Mouse (Mus musculus) forebrain, embryonic 15.5 days (tissue): ENCODE results near the gene Rbfox1. TPM values are rescaled to one million over a fixed set of nuclear protein-coding genes. Genes with fewer than 3 reads are reported as not detected.
A peak's percentile ranks its signal among the peaks of the same experiment; 100 is the strongest.

Source experiments
- ATAC-seq: fragments of 200-750 bp; cut with Nextera tagmentation; replicated peaks from 2 replicates; pipeline ENCODE4 v1.8.0; 2017; ENCODE audit warnings: mild to moderate bottlenecking, moderate TSS enrichment, moderate library complexity
- H3K27ac ChIP-seq: fragments of 300-500 bp; sonication (generic); replicated peaks from 2 replicates; pipeline ENCODE4 v1.5.1; 2015; ENCODE audit warnings: mild to moderate bottlenecking, inconsistent platforms
- H3K27me3 ChIP-seq: fragments of 300-500 bp; sonication (generic); 2 replicates; pipeline ENCODE4 v1.6.1; 2015; ENCODE audit warnings: inconsistent platforms
- H3K36me3 ChIP-seq: fragments of 300-500 bp; sonication (generic); 2 replicates; pipeline ENCODE4 v1.6.1; 2015; ENCODE audit warnings: mild to moderate bottlenecking, inconsistent platforms
- H3K4me1 ChIP-seq: fragments of 300-500 bp; sonication (generic); 2 replicates; pipeline ENCODE4 v1.6.1; 2015; ENCODE audit warnings: inconsistent platforms
- H3K4me2 ChIP-seq: fragments of 300-500 bp; sonication (generic); replicated peaks from 2 replicates; pipeline ENCODE4 v1.6.1; 2015; ENCODE audit warnings: mild to moderate bottlenecking, inconsistent platforms
- H3K4me3 ChIP-seq: fragments of 300-500 bp; sonication (generic); 2 replicates; pipeline ENCODE4 v1.5.1; 2015; ENCODE audit warnings: mild to moderate bottlenecking, inconsistent platforms
- H3K9ac ChIP-seq: fragments of 300-500 bp; sonication (generic); replicated peaks from 2 replicates; pipeline ENCODE4 v1.6.1; 2015; ENCODE audit warnings: mild to moderate bottlenecking, inconsistent platforms
- H3K9me3 ChIP-seq: fragments of 300-500 bp; sonication (generic); 2 replicates; pipeline ENCODE4 v1.6.1; 2016; ENCODE audit warnings: inconsistent platforms
- WGBS: fragments of 180-500 bp; shearing (Covaris S2); methylation state at CpG from one replicate; pipeline ENCODE4 v1.1.7; 2015; ENCODE audit warnings: mixed read lengths; 5-methylcytosine and 5-hydroxymethylcytosine counted together
- polyA plus RNA-seq: library from polyadenylated mRNA; unstranded; fragments of >200 nt; fragmentation: Nextera tagmentation; extraction: Ambion mirVana; gene quantifications from 2 replicates; pipeline ENCODE4 v1.2.1, GENCODE M21; 2015

The Rbfox1 gene
- polyA plus RNA-seq, 1 experiment from 2014 or later, result 173 TPM

DNA sequence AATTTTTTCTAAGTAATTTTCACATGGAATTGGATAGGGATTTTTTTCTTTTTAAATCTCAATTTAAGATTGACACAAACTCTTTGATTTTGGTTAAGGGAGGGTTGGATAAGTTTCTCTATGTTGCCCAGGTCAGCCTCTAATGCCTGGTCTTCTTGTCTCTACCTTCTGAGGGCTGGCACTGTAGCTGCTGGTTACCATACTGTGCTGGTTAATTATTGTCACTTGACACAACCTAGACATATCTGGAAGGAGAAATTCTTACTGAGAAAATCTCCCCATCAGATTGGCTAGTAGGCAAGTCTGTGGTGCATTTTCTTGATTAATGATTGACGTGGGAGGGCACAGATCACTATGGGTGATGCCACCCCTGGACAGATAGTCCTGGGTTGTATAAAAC is 177.3 kb downstream of the Rbfox1 start:
- Histone ChIP-seq H3K4me1 (no peaks in the 10 kb centered on the region), H3K9me3 (no peaks in the 10 kb centered on the region), H3K4me2 (no peak overlapping the region), H3K27ac (no peak overlapping the region), H3K9ac (no peak overlapping the region), H3K36me3 (no peaks in the 10 kb centered on the region), H3K27me3 (no peaks in the 10 kb centered on the region), H3K4me3 (no peak overlapping the region)
- no peak for ATAC-seq
- 94% methylated on average over 1 of the region's 1 CpGs for WGBS

DNA sequence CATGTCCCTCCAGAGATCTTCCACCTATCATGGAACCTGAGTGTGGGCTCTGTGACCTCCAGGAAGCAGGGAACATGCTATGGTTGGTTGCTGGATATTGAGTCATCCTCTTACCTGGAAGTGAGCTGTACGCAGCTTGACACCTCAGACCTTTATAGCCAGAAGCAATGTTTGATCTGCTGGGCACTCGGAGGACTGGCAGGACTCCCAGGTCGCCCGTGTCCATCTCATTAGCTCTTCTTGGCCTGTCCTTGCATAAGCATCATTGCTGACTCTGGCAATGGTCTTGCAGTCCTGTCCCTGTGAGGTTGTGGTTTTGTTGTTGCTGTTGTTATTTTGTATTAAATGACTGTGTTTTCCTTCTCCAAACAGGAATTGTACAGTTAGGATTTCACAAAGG is 180.3 kb downstream of the Rbfox1 start:
- Histone ChIP-seq H3K9me3 (no peaks in the 10 kb centered on the region), H3K4me3 (no peak overlapping the region), H3K4me1 (no peaks in the 10 kb centered on the region), H3K27me3 (no peaks in the 10 kb centered on the region), H3K36me3 (no peaks in the 10 kb centered on the region), H3K27ac (no peak overlapping the region), H3K9ac (no peak overlapping the region), H3K4me2 (no peak overlapping the region)
- 93% methylated on average over 4 of the region's 4 CpGs for WGBS
- no peak for ATAC-seq

DNA sequence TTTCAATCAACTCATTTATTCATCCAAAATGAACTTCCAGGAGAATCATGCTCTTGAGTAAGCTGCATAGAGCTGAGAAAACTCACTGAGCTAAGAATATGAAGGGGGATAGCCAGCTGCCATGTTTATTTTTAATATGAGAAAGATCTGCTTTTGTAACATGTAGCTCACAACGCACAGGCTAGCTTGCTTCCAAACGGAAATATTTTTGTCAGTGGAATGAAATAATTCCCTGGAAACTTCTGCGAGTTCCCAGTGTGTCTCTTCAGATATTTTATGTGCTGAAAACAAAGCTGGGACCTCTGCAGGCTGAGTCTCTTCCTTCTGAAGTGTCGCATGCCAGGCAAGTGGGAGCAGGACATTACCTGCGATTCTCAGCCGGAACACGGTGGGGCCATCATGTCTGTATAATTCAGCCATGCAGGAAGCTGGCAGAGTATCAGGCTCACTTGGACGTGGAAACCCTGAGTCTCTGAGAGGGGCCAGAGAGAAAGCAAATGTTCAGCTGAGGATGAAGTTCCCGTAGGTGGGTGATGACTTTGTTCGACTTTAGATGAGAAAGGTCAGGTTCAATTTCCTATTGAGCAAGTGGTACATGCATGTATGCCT is 190.4 kb downstream of the Rbfox1 start:
- ATAC-seq, result no peak
- Histone ChIP-seq H3K9me3 (no peaks in the 10 kb centered on the region), H3K27me3 (no peaks in the 10 kb centered on the region), H3K9ac (no peak overlapping the region), H3K4me3 (no peak overlapping the region), H3K4me1 (no peaks in the 10 kb centered on the region), H3K4me2 (no peak overlapping the region), H3K27ac (no peak overlapping the region), H3K36me3 (no peaks in the 10 kb centered on the region)
- 86% methylated on average over 10 of the region's 10 CpGs for WGBS

DNA sequence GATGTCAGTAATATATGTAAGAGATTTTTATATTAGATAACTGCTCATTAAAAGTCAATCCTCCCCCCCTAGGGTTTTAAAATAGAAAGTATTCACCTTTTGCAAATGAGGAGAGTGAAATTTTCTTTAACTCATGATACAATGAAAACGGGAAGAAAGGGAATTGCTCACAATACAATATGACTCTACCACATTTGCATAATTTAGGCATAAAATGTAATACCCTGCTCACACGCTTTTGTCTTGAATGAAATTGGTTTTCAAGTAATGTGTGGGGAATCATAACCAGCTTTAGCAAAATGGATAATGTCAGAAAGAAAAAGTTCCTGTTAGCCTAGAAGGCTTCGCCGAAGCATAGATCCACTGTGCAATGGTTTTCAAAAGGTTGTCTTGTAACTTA is 193.9 kb downstream of the Rbfox1 start:
- H3K4me2 ChIP-seq, result no peak overlapping the region
- ATAC-seq, result no peak
- no peak overlapping the region for H3K4me3 ChIP-seq
- H3K27ac ChIP-seq, result no peak overlapping the region
- H3K9me3 ChIP-seq, result no peaks in the 10 kb centered on the region
- WGBS, result 64% methylated on average over 4 of the region's 4 CpGs
- no peak overlapping the region for H3K9ac ChIP-seq
- H3K27me3 ChIP-seq, result no peaks in the 10 kb centered on the region
- H3K36me3 ChIP-seq, result no peaks in the 10 kb centered on the region
- no peaks in the 10 kb centered on the region for H3K4me1 ChIP-seq

DNA sequence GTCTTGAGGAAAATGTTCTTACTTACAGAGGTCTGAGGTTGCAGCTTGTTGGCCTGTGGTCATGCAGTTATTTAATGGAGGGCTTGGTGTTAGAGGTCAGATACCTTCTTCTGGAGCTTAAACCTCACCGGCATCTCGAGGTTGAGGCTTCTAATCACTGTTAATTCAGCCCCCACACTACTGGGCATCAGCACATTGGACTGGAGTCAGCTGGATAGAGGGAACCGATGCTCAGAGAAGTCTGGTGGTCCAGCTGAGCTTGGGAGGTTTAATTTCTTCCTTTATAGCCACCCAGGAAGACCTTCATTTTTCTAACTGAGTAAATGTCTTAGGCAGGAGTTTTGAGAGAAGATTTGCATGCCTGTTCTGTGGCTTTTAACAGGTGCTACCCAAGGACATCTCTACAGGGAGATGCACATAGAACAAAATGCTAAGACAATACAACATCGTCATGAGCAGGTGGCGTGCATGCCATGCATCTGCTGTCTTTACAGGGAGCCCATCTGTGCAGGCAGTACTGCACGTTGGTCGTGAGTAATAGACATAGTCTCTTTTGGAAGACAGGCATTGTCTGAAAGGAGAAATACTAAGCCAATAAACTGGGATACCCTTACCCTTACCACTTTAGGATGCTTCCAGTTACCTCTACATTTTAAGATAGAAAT is 199.7 kb downstream of the Rbfox1 start:
- H3K27ac ChIP-seq, result 0 out of 2 replicates have a peak overlapping the region, but pooled peaks have one; percentile 8
- WGBS, result 71% methylated on average over 7 of the region's 7 CpGs
- H3K4me2 ChIP-seq, result no peak overlapping the region
- no peaks in the 10 kb centered on the region for H3K9me3 ChIP-seq
- H3K27me3 ChIP-seq, result no peaks in the 10 kb centered on the region
- peaks cover 9% of the 10 kb centered on the region; the same call in 1 of the 2 replicates for H3K4me1 ChIP-seq
- ATAC-seq, result 0 out of 2 replicates have a peak, but pooled peaks have one; percentile 29
- no peak overlapping the region for H3K4me3 ChIP-seq
- no peak overlapping the region for H3K9ac ChIP-seq
- H3K36me3 ChIP-seq, result no peaks in the 10 kb centered on the region

DNA sequence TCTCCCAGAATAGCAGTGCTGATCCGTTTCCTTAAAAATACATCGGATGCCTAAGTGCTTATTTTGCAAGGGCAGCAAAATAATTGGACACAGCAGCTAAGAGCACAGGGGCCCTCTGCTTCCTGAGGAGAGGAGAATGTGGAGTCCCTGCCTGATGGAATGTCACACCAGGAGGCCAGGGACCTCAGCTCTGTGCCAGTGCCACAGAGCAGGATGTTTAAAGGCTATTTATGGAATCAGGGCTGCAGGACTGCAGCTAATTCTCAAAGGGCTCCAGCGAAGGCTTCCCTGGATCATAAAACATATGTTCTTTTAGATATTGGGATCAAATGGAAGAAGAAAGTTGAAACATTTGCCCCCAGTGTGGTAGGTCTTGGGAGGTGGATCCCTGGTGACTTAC is 201.0 kb downstream of the Rbfox1 start:
- no peak for ATAC-seq
- no peak overlapping the region for H3K27ac ChIP-seq
- 48% methylated on average over 3 of the region's 3 CpGs for WGBS

DNA sequence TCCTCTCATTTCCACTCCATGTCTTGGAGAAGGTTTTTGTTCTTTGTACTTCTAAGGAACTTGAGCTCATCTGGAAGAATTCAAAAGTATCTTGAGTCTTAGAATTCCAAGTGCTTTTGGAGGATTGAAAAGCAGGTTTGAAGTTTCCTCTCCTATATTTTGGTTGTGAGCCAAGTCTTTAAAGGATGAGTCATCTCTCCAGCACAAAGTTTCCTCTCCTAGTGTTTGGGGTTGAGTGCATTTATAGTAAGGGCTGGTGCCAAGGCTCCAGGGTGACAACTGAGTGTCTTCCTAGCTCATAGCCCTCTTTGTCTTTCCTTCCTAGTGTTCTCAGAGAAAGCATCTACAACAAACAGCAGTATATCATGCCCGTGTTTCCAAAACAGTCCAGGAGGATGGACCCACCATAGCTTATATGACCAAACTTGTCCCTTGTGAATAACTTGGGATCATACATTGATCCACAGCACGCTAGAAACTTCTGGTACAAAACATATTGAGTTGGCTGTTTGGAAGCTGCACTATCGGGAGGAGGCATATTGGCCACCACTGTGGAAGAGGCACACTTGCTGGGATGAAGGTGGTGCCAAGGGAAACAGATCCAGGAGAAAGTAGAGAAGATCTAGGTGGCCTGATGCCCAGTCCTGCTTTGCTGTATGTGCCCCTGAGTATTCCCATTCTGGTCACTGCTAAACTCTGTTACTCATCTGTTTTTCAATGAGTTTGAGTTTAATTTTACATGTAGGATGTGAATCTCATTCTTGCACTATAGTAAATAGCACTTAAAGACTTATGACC is 206.4 kb downstream of the Rbfox1 start:
- ATAC-seq, result no peak
- 82% methylated on average over 3 of the region's 3 CpGs for WGBS

More for the DNA sequence above, 201.0 kb downstream of the Rbfox1 start:
- H3K4me2 ChIP-seq, result no peak overlapping the region
- no peak overlapping the region for H3K9ac ChIP-seq
- H3K4me3 ChIP-seq, result no peak overlapping the region
- peaks cover 9% of the 10 kb centered on the region; the same call in 1 of the 2 replicates for H3K4me1 ChIP-seq
- no peaks in the 10 kb centered on the region for H3K27me3 ChIP-seq
- no peaks in the 10 kb centered on the region for H3K9me3 ChIP-seq
- no peaks in the 10 kb centered on the region for H3K36me3 ChIP-seq

DNA sequence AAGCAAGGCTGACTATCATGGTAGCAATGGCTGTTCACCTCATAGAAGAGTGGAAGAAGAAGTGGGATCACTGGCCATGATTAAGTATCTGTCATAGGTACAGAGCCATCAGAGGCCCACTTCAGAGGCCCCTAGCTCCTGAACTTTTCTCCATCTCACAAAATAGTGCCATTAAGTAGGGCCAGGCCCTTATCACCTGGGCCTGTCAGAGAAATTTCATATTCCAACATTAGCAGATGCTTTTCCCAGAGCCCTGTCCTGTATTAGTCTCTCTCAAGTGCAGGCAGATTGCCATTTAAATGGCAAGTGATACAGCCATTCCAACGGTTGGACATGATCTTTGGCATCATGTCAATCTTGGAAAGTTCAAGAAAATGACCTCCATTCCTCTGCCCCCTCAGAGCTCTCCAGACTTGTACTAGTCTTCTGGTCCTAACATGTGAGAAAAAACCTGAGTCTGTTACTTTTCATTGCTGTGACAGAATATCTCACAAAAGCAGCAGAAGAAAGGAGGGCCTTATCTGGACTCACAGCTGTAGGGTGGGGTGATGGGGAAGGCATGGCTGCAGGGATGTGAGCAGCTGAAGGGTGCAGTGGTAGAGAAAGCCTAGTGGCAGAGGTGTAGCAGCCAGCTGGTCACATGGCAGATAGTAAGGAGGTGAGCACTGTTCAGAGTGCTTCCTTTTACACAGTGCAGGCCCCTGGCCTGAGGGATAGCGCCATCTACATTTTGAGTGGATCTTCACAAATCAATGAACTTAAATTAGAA is 210.6 kb downstream of the Rbfox1 start:
- H3K27me3 ChIP-seq, result no peaks in the 10 kb centered on the region
- no peak overlapping the region for H3K9ac ChIP-seq
- ATAC-seq, result no peak
- no peaks in the 10 kb centered on the region for H3K9me3 ChIP-seq
- no peak overlapping the region for H3K27ac ChIP-seq
- H3K4me2 ChIP-seq, result no peak overlapping the region
- H3K4me3 ChIP-seq, result no peak overlapping the region
- H3K4me1 ChIP-seq, result no peaks in the 10 kb centered on the region
- WGBS, result 97% methylated on average over 2 of the region's 2 CpGs
- H3K36me3 ChIP-seq, result no peaks in the 10 kb centered on the region

More for the DNA sequence above, 206.4 kb downstream of the Rbfox1 start:
- Histone ChIP-seq H3K9ac (no peak overlapping the region), H3K27me3 (no peaks in the 10 kb centered on the region), H3K27ac (no peak overlapping the region), H3K36me3 (no peaks in the 10 kb centered on the region), H3K9me3 (no peaks in the 10 kb centered on the region), H3K4me3 (no peak overlapping the region), H3K4me2 (no peak overlapping the region), H3K4me1 (no peaks in the 10 kb centered on the region)

DNA sequence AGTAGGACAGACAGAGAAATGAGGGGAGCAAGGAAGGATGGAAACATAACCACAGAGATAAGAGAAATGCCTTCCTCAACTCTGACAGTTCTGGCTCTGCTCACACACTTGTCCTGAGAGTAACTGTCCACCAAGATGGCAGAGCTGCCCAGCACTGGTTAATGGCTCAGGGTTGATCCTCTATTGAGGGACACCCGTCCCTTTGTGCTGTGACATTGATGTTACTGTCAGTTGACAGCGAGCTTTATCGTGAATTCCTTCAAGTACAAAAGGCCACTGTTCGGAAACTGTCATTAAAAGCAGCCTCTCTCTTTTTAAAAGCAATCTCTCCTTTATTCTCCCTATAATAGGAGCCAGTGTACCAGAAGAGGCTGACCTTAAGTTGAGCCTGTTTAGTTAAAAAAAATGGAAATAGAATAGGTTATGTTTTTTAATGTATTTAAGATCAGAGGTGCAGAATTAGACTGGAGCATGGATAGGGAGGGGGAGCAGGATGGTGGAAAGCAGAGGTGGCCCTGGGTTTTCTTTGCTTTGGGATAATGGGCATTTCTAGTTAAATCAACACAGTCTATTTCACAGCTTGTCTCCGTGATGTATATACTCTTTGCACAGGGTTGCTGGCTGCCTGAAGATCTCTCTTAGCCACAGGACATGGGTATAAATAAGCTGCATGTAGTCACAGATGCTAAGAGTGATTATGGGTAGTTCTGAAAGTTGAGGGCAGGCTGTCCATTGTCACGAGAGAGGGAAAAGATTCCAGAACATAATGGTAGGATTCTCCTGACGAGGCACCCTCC is 212.3 kb downstream of the Rbfox1 start:
- no peak for ATAC-seq
- 27% methylated on average over 7 of the region's 7 CpGs for WGBS
- Histone ChIP-seq H3K27me3 (no peaks in the 10 kb centered on the region), H3K4me2 (no peak overlapping the region), H3K9me3 (no peaks in the 10 kb centered on the region), H3K4me3 (no peak overlapping the region), H3K4me1 (no peaks in the 10 kb centered on the region), H3K36me3 (no peaks in the 10 kb centered on the region), H3K9ac (no peak overlapping the region), H3K27ac (no peak overlapping the region)

DNA sequence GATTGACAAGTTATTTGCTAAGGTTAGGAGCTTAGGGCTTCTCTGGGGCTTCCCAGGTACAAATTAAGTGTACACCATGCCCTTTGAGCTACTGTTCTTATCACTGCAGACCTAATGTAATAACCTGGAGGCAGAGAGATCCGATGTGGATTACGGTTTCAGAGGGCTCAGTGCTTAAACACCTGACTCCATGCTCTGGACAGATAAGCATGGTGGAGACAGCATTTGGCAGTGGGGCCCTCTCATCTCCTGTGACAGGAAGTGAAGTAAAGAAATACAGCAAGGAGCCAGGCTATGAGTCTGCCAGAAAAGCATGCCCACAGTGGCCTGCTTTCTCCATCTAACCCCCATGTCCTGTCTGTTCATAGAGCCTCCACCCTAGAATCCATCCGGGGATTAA is 213.0 kb downstream of the Rbfox1 start:
- Histone ChIP-seq H3K4me3 (no peak overlapping the region), H3K9ac (no peak overlapping the region), H3K9me3 (no peaks in the 10 kb centered on the region), H3K27ac (no peak overlapping the region), H3K36me3 (no peaks in the 10 kb centered on the region), H3K27me3 (no peaks in the 10 kb centered on the region), H3K4me1 (no peaks in the 10 kb centered on the region), H3K4me2 (no peak overlapping the region)
- whole genome bisulfite sequencing, result 92% methylated on average over 3 of the region's 3 CpGs
- no peak for ATAC-seq

DNA sequence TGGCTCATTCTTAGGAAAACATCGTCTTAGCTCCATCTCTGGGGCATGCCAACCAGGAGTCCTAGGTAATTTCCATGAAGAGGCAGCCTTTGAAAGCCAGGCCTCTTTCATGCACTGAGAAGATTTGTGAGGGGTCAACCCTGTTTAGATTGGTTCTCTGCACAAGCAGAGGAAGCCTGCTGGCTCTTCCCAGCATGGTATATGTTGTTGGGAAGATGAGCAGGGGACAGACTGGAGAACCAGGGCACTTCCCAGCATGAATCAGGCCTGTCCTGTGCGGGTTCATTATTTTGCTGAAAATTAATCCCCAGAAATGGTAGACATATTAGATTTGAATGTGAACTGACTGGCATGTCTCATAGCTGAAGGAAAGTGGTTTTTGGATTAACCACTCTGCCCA is 214.4 kb downstream of the Rbfox1 start:
- Histone ChIP-seq H3K9me3 (no peaks in the 10 kb centered on the region), H3K4me3 (no peak overlapping the region), H3K36me3 (no peaks in the 10 kb centered on the region), H3K4me2 (no peak overlapping the region), H3K4me1 (no peaks in the 10 kb centered on the region), H3K9ac (no peak overlapping the region), H3K27ac (no peak overlapping the region), H3K27me3 (no peaks in the 10 kb centered on the region)
- 70% methylated on average over 2 of the region's 2 CpGs for WGBS
- ATAC-seq, result no peak
